Mouse (Mus musculus) liver, embryonic 16.5 days (tissue): Measurements from ENCODE around the gene Gas7. TPM values are rescaled to one million over a fixed set of nuclear protein-coding genes. Genes with fewer than 3 reads are reported as not detected.

Experiments
- ATAC-seq: fragments of 200-750 bp; cut with Nextera tagmentation; 2 replicates; pipeline ENCODE4 v1.8.0; 2017; ENCODE audit warnings: low read depth, mild to moderate bottlenecking, moderate number of reproducible peaks, moderate library complexity
- H3K27ac ChIP-seq: fragments of 300-500 bp; sonication (generic); 2 replicates; pipeline ENCODE4 v1.5.1; 2014; ENCODE audit warnings: mild to moderate bottlenecking, low read length
- H3K27me3 ChIP-seq: fragments of 300-500 bp; sonication (generic); 2 replicates; pipeline ENCODE4 v1.6.1; 2014; ENCODE audit warnings: low read depth, low read length, mixed read lengths; ENCODE audit not compliant: control insufficient read depth, insufficient read depth
- H3K36me3 ChIP-seq: fragments of 300-500 bp; sonication (generic); 2 replicates; pipeline ENCODE4 v1.6.1; 2014; ENCODE audit warnings: mild to moderate bottlenecking; ENCODE audit not compliant: control insufficient read depth, insufficient read depth
- H3K4me1 ChIP-seq: fragments of 300-500 bp; sonication (generic); 2 replicates; pipeline ENCODE4 v1.6.1; 2014; ENCODE audit warnings: low read depth, low read length, mixed read lengths; ENCODE audit not compliant: control insufficient read depth
- H3K4me2 ChIP-seq: fragments of 300-500 bp; sonication (generic); 2 replicates; pipeline ENCODE4 v1.6.1; 2014; ENCODE audit warnings: low read depth, low read length, mixed read lengths
- H3K4me3 ChIP-seq: fragments of 300-500 bp; sonication (generic); 2 replicates; pipeline ENCODE4 v1.5.1; 2014; ENCODE audit warnings: low read depth, mild to moderate bottlenecking, low read length
- H3K9ac ChIP-seq: fragments of 300-500 bp; sonication (generic); 2 replicates; pipeline ENCODE4 v1.6.1; 2014; ENCODE audit warnings: low read depth, low read length
- H3K9me3 ChIP-seq: fragments of 300-500 bp; sonication (generic); replicated peaks from 2 replicates; pipeline ENCODE4 v1.6.1; 2016; ENCODE audit warnings: low read length; ENCODE audit not compliant: control insufficient read depth
- WGBS: fragments of 180-500 bp; shearing (Covaris S2); extraction: QIAGEN DNeasy Blood & Tissue Kit; methylation state at CpG from one replicate; pipeline ENCODE4 v1.1.7; 2014; ENCODE audit not compliant: insufficient replicate concordance; 5-methylcytosine and 5-hydroxymethylcytosine counted together
- polyA plus RNA-seq: library from polyadenylated mRNA; unstranded; fragments of >200 nt; fragmentation: Nextera tagmentation; extraction: Ambion mirVana; gene quantifications from 2 replicates; pipeline ENCODE4 v1.2.1, GENCODE M21; 2015

Gas7 gene
- polyA plus RNA-seq, 1 experiment from 2014 or later, result 2.5 TPM

DNA sequence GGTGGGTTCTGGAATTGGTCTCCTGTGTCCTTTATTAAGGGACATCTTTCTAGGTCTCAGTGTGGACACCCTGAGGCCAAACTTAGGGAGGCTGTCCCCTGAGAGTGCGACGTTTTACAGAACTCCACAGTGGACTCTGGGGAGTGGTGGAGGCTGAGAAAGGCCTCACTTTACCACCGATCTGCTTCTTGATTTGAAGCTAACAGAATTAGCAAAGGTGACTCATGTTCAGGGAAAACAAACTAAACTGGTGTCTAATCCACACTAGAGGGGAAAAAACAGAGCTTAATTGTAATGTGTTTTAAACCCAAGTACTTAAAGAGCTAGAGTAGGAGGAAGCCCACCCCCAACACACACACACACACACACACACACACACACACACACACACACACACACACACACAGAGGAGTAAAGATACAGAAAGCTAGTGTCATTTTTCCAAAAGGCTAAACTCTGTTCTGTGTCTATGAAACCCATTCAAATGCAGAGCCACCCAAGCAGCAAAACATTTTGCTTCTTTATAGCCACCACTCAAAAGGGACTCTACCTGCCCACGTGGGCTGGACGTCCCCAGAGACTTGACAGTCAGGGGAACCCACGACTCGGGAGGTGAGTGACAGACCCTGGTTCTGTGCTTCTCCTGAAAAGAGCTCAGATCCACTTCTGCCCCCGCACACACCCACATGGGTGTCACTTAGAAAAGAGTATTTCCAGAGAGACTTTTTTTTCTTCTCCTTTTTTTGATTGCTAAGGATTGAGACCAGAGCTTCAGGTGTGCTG lies 268.2 kb downstream of the Gas7 start:
- Histone ChIP-seq H3K4me1 (no peaks in the 10 kb centered on the region; the same call in 1 of the 2 replicates), H3K4me3 (no peak overlapping the region), H3K9me3 (no peaks in the 10 kb centered on the region), H3K4me2 (no peak overlapping the region), H3K9ac (no peak overlapping the region), H3K36me3 (no peaks in the 10 kb centered on the region), H3K27me3 (no peaks in the 10 kb centered on the region), H3K27ac (no peak overlapping the region)
- no peak for ATAC-seq
- 46% methylated on average over 8 of the region's 8 CpGs for WGBS

DNA sequence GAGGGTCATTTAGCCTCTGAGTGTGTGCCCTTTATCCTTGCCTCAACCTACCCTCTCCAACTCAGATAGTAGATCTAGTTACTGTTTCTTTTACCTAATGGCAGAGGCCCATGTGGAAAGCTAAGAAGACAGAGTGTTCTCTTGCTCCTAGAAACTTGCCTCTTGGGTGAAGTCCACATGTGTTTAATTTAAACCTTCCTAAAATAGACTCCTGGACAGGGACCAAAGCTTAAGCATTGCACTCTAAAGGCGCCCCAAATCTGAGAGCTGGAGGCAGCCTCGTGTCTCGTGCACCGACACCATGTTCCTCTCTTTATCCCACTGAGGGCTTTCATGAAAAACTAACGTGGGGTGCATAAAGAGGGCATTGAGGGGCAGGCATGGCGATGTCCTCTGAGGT lies 271.9 kb downstream of the Gas7 start:
- Histone ChIP-seq H3K4me1 (no peaks in the 10 kb centered on the region), H3K4me2 (no peak overlapping the region), H3K9me3 (no peaks in the 10 kb centered on the region), H3K4me3 (no peak overlapping the region), H3K9ac (no peak overlapping the region), H3K27ac (no peak overlapping the region), H3K36me3 (no peaks in the 10 kb centered on the region), H3K27me3 (no peaks in the 10 kb centered on the region)
- 53% methylated on average over 6 of the region's 6 CpGs for WGBS
- no peak for ATAC-seq

DNA sequence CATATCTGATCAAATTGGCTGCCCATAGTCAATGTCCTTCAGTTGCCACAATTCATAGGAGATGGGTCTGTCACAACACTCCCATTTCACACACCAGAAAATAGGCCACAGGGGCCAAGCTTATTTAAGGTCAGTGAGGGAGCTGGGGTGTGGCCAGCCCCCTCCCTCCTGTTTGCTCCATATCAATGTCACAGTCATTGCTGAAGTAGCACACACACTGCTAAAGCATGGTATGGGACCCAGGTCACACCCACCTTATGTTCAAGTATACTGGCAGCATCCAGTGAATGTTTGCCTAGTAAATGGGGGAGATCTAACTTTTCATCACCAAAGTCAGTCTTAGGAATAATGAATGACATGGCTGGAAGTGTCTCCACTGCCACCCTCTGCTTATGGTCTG lies 273.5 kb downstream of the Gas7 start:
- no peak overlapping the region for H3K9ac ChIP-seq
- H3K27ac ChIP-seq, result no peak overlapping the region
- H3K27me3 ChIP-seq, result no peaks in the 10 kb centered on the region
- H3K4me2 ChIP-seq, result no peak overlapping the region
- ATAC-seq, result no peak
- H3K36me3 ChIP-seq, result no peaks in the 10 kb centered on the region
- H3K9me3 ChIP-seq, result no peaks in the 10 kb centered on the region
- H3K4me1 ChIP-seq, result no peaks in the 10 kb centered on the region
- H3K4me3 ChIP-seq, result no peak overlapping the region

- H3K4me3 ChIP-seq, result no peak overlapping the region
- no peak for ATAC-seq
- no peak overlapping the region for H3K9ac ChIP-seq
- H3K27me3 ChIP-seq, result no peaks in the 10 kb centered on the region
- no peak overlapping the region for H3K27ac ChIP-seq
- no peak overlapping the region for H3K4me2 ChIP-seq
- no peaks in the 10 kb centered on the region for H3K36me3 ChIP-seq
- H3K9me3 ChIP-seq, result no peaks in the 10 kb centered on the region
- WGBS, result 85% methylated on average over 2 of the region's 2 CpGs
- no peaks in the 10 kb centered on the region for H3K4me1 ChIP-seq
Measured at GRCm38 (mm10) chr11:67731056-67731455, 275.8 kb downstream of the Gas7 start.

GRCm38 (mm10) chr11:67733726-67734125 lies 278.5 kb downstream of the Gas7 start:
- no peak overlapping the region for H3K4me3 ChIP-seq
- H3K27me3 ChIP-seq, result no peaks in the 10 kb centered on the region
- no peaks in the 10 kb centered on the region for H3K36me3 ChIP-seq
- no peak overlapping the region for H3K27ac ChIP-seq
- H3K4me1 ChIP-seq, result no peaks in the 10 kb centered on the region
- WGBS, result 0% methylated on average over 1 of the region's 1 CpGs
- ATAC-seq, result no peak
- no peak overlapping the region for H3K9ac ChIP-seq
- no peaks in the 10 kb centered on the region for H3K9me3 ChIP-seq
- H3K4me2 ChIP-seq, result no peak overlapping the region

DNA sequence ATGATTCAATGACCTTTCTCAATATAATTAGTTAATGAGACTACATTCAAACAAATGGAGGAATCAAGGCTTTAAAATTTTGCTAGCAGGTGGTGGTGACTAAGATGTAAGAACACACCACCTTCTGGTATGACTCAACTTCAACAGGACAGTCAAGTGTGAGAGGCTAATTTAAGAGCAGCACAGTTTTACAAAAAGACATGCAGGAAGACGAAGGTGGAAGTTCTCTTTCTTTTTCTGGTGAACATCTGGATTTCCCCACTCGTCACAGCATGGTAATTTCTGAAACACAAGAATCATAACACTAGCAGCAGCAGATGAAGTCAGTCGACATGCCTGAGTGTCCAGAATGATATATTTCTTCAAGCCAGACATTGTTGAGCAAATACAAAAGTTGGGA lies 279.4 kb downstream of the Gas7 start:
- Histone ChIP-seq H3K27me3 (no peaks in the 10 kb centered on the region), H3K4me2 (no peak overlapping the region), H3K27ac (no peak overlapping the region), H3K4me1 (no peaks in the 10 kb centered on the region), H3K9me3 (no peaks in the 10 kb centered on the region), H3K9ac (no peak overlapping the region), H3K36me3 (no peaks in the 10 kb centered on the region), H3K4me3 (no peak overlapping the region)
- WGBS, result 46% methylated on average over 3 of the region's 3 CpGs
- ATAC-seq, result no peak

- no peak for ATAC-seq
- H3K27ac ChIP-seq, result no peak overlapping the region
- no peaks in the 10 kb centered on the region for H3K4me1 ChIP-seq
- whole genome bisulfite sequencing, result 59% methylated on average over 6 of the region's 6 CpGs
- H3K36me3 ChIP-seq, result no peaks in the 10 kb centered on the region
- no peak overlapping the region for H3K9ac ChIP-seq
- no peak overlapping the region for H3K4me2 ChIP-seq
- no peaks in the 10 kb centered on the region for H3K9me3 ChIP-seq
- H3K4me3 ChIP-seq, result no peak overlapping the region
- no peaks in the 10 kb centered on the region for H3K27me3 ChIP-seq
Measured at GRCm38 (mm10) chr11:67738345-67738744, 283.1 kb downstream of the Gas7 start.

Other genes starting within 250 kb of the Gas7 start
- gene Myh4, start 217.4 kb upstream of the Gas7 start, polyA plus RNA-seq, result 0.07 and 0.20 TPM in 2 replicates
- gene Myh8, start 178.3 kb upstream of the Gas7 start, polyA plus RNA-seq, result 8.0 and 20.5 TPM in 2 replicates
- not detected in 2 replicates for gene Myh13, start 133.8 kb upstream of the Gas7 start, polyA plus RNA-seq
- not detected in 2 replicates for gene Rcvrn, start 239.9 kb downstream of the Gas7 start, polyA plus RNA-seq